Mouse (Mus musculus): ENCODE measurements around the gene Actb. TPM values are rescaled to one million over a fixed set of nuclear protein-coding genes. Genes with fewer than 3 reads are reported as not detected.

The Actb gene
- total and polyA plus RNA-seq, 2 experiments: 726 to 1,398 TPM

DNA sequence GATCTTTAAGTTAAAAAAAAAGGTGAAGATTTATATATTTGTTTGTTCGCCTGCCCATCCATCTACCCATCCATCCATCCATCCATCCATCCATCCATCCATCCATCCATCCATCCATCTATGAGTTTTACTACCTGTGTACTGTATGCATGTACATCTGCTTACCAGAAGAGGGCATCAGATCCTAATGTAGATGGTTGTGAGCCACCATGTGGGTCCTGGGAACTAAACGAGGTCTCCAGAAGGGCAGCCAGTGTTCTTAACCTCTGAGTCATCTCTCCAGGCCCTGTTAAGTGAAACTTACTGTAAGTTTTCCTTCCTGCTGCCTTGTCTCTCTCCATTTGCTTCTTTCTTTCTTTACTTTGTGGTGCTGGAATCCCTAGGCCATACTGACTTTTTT lies 33.8 kb upstream of the Actb start:
- TF ChIP-seq POLR2A (IDR thresholded peaks at IDR 0.05; ENCODE audit: extremely low read depth, insufficient read depth, low read length) (no peak), CTCF (IDR thresholded peaks at IDR 0.05; ENCODE audit: low read depth, low read length) (no peak)
- no peak overlapping the region for H3K4me3 ChIP-seq (ENCODE audit: insufficient read depth, low read depth, low read length)
- H3K36me3 ChIP-seq (ENCODE audit: control insufficient read depth, insufficient read depth, low read length): no peaks in the 10 kb centered on the region
- WGBS: 76% methylated on average over 2 of the region's 2 CpGs
- no peak for DNase-seq (ENCODE audit: extremely low read depth, low read depth, low spot score)
- no peak overlapping the region for H3K9ac ChIP-seq (ENCODE audit: low read depth, low read length)
- no peaks in the 10 kb centered on the region for H3K27me3 ChIP-seq (ENCODE audit: control insufficient read depth, insufficient read depth, low read length)
- no peak overlapping the region for H3K27ac ChIP-seq (replicated peaks; ENCODE audit: insufficient read depth, low read depth, low read length)
- no peaks in the 10 kb centered on the region for H3K79me2 ChIP-seq (ENCODE audit: control insufficient read depth, insufficient read depth, low read length)
- H3K4me1 ChIP-seq (ENCODE audit: control insufficient read depth, insufficient read depth, low read length): peaks cover 6% of the 10 kb centered on the region

DNA sequence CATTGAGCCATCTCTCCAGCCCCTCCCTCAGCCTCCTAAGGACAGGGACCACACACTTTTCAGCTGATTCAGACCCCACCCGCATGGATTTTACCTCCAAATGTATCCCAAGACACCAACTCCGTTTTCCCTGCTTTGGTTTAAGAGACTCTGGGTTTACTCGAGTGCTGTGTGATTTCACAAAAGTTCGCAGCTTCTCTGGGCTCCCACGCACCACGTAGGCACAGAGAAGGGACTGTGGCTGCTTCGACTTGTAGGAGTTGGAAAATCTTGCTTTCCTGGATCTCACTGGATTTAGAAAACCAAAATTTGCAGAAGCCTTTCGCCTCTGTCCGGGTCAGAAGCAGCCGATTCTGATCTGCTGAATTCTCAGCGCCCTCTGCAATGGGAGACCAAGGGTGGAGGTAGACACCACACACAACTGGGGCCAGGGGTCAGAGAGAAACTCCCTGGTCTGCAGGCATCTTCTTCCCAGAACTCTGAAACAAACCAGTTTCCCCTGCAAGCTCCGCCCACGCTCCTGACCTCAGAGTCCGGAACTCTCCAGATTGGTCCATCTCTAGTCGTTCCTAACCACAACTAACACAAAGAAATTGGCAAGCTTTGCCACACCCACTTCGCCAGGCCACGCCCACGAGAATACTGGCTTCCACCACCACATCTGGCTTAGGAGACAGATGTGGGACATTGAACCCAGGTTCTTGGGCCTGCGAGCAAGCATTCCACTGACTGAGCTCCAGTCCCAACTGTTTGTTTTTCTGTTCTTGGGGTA lies 31.6 kb upstream of the Actb start:
- Histone ChIP-seq H3K4me3 (ENCODE audit: insufficient read depth, low read depth, low read length) (no peak overlapping the region), H3K9ac (ENCODE audit: low read depth, low read length) (no peak overlapping the region), H3K27ac (replicated peaks; ENCODE audit: insufficient read depth, low read depth, low read length) (no peak overlapping the region), H3K79me2 (ENCODE audit: control insufficient read depth, insufficient read depth, low read length) (no peaks in the 10 kb centered on the region), H3K36me3 (ENCODE audit: control insufficient read depth, insufficient read depth, low read length) (no peaks in the 10 kb centered on the region), H3K27me3 (ENCODE audit: control insufficient read depth, insufficient read depth, low read length) (no peaks in the 10 kb centered on the region), H3K4me1 (ENCODE audit: control insufficient read depth, insufficient read depth, low read length) (peaks cover 9% of the 10 kb centered on the region)
- 51% methylated on average over 19 of the region's 19 CpGs for WGBS
- no peak for TF ChIP-seq CTCF (IDR thresholded peaks at IDR 0.05; ENCODE audit: low read depth, low read length)
- no peak for TF ChIP-seq POLR2A (IDR thresholded peaks at IDR 0.05; ENCODE audit: extremely low read depth, insufficient read depth, low read length)
- DNase-seq (ENCODE audit: extremely low read depth, low read depth, low spot score): no peak

DNA sequence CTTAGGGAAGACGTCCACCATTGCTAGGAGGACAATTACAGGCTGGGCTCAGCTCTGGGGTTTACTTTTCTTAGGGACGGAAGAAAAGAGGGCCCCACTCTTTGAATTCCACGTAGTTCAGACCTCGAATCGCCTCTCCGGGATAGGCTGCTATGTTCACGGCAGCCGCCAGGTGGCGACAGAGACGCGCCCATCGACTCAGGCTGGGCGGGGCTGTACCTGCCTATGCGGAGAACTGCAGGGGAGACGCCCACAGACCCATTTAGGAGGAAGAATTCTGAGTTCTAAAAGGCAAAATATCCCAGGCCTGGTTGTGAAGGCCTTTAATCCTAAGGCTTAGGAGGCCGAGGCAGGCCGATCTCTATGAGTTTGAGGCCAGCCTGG lies 29.8 kb upstream of the Actb start:
- Histone ChIP-seq H3K9ac (ENCODE audit: low read depth, low read length) (peak overlapping the region; percentile 56), H3K79me2 (ENCODE audit: control insufficient read depth, insufficient read depth, low read length) (no peaks in the 10 kb centered on the region), H3K4me1 (ENCODE audit: control insufficient read depth, insufficient read depth, low read length) (peaks cover 15% of the 10 kb centered on the region), H3K4me3 (ENCODE audit: insufficient read depth, low read depth, low read length) (peak overlapping the region; percentile 4; the same call in 1 of the 2 replicates), H3K36me3 (ENCODE audit: control insufficient read depth, insufficient read depth, low read length) (no peaks in the 10 kb centered on the region), H3K27me3 (ENCODE audit: control insufficient read depth, insufficient read depth, low read length) (no peaks in the 10 kb centered on the region), H3K27ac (replicated peaks; ENCODE audit: insufficient read depth, low read depth, low read length) (peak overlapping the region; percentile 21)
- no peak for DNase-seq (ENCODE audit: extremely low read depth, low read depth, low spot score)
- WGBS: 5% methylated on average over 17 of the region's 17 CpGs
- TF ChIP-seq CTCF (IDR thresholded peaks at IDR 0.05; ENCODE audit: low read depth, low read length): peak; percentile 96
- TF ChIP-seq POLR2A (IDR thresholded peaks at IDR 0.05; ENCODE audit: extremely low read depth, insufficient read depth, low read length): no peak

DNA sequence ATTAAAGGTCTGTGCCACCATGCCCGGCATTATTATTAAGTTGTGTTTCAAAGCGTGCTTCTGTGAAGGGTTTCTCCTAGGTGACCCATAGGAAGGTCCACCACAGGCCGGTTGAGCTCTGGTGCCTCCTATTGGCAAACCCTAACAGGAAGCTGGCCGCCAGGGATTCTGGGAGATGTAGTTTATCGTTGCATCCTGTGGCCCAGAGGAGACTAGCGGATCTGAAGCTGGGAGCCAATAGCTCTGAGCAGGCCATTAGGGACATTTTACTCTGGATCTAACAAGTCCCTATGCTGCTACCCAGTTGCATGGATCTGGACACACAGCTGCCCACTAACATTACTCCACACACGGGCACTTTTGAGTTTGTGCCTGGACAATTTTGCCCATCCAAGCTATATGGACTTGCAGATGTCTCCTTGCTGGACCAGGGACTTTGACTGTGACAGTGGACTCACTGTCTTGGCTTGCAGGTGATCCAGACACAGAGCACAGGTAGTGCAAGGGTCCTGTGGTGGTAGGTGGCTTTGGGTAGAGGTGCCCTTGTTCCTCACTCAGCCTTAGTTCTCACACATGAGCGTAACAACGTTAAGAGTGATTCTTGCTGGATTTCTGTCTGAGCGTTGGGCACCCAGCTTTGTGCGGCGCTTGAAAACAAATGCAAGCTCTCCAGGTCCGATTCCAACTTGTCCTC lies 29.2 kb upstream of the Actb start:
- H3K4me1 ChIP-seq (ENCODE audit: control insufficient read depth, insufficient read depth, low read length): peaks cover 18% of the 10 kb centered on the region
- no peaks in the 10 kb centered on the region for H3K27me3 ChIP-seq (ENCODE audit: control insufficient read depth, insufficient read depth, low read length)
- H3K36me3 ChIP-seq (ENCODE audit: control insufficient read depth, insufficient read depth, low read length): no peaks in the 10 kb centered on the region
- TF ChIP-seq POLR2A (IDR thresholded peaks at IDR 0.05; ENCODE audit: extremely low read depth, insufficient read depth, low read length): 0 out of 2 replicates have a peak, but pooled peaks have one; percentile 11
- peak; percentile 64 for TF ChIP-seq CTCF (IDR thresholded peaks at IDR 0.05; ENCODE audit: low read depth, low read length)
- peak overlapping the region; percentile 4; the same call in 1 of the 2 replicates for H3K4me3 ChIP-seq (ENCODE audit: insufficient read depth, low read depth, low read length)
- peak overlapping the region; percentile 50 for H3K27ac ChIP-seq (replicated peaks; ENCODE audit: insufficient read depth, low read depth, low read length)
- no peaks in the 10 kb centered on the region for H3K79me2 ChIP-seq (ENCODE audit: control insufficient read depth, insufficient read depth, low read length)
- peak overlapping the region; percentile 56 for H3K9ac ChIP-seq (ENCODE audit: low read depth, low read length)
- peak; percentile 87 for DNase-seq (ENCODE audit: extremely low read depth, low read depth, low spot score)
- WGBS: 17% methylated on average over 13 of the region's 13 CpGs

DNA sequence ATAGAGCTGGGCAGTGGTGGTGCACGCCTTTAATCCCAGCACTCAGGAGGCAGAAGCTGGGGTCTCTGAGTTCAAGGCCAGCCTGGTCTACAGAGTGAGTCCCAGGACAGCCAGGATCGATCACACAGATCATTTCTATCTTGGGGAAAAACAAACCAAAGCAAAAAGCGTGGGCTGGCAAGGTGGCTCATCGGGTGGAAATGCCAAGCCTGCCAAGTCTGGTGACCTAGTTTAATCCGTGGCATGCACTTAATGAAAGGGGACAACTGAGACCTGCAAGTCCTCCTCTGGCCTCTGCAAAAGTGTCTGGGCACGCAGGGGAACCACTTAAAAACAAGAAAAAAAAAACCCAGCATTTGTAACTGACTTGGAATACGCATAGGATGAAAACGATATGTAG lies 26.2 kb upstream of the Actb start:
- DNase-seq (ENCODE audit: extremely low read depth, low read depth, low spot score): peak; percentile 93
- Histone ChIP-seq H3K4me1 (ENCODE audit: control insufficient read depth, insufficient read depth, low read length) (peaks cover 20% of the 10 kb centered on the region), H3K36me3 (ENCODE audit: control insufficient read depth, insufficient read depth, low read length) (no peaks in the 10 kb centered on the region), H3K9ac (ENCODE audit: low read depth, low read length) (no peak overlapping the region), H3K27ac (replicated peaks; ENCODE audit: insufficient read depth, low read depth, low read length) (peak overlapping the region; percentile 34), H3K27me3 (ENCODE audit: control insufficient read depth, insufficient read depth, low read length) (no peaks in the 10 kb centered on the region), H3K79me2 (ENCODE audit: control insufficient read depth, insufficient read depth, low read length) (no peaks in the 10 kb centered on the region), H3K4me3 (ENCODE audit: insufficient read depth, low read depth, low read length) (no peak overlapping the region)
- TF ChIP-seq CTCF (IDR thresholded peaks at IDR 0.05; ENCODE audit: low read depth, low read length) (no peak), POLR2A (IDR thresholded peaks at IDR 0.05; ENCODE audit: extremely low read depth, insufficient read depth, low read length) (no peak)
- 21% methylated on average over 8 of the region's 8 CpGs for WGBS

Measured in liver, adult 2 months (tissue).